Mouse (Mus musculus) embryonic facial prominence, embryonic 13.5 days (tissue): ENCODE measurements around the gene Olfr455. TPM values are rescaled to one million over a fixed set of nuclear protein-coding genes. Genes with fewer than 3 reads are reported as not detected.
A peak's percentile ranks its signal among the peaks of the same experiment; 100 is the strongest.

ENCODE experiments used
- ATAC-seq: fragments of 200-750 bp; cut with Nextera tagmentation; 2 replicates; pipeline ENCODE4 v1.8.0; 2017; ENCODE audit warnings: low read depth; ENCODE audit not compliant: insufficient number of reproducible peaks, insufficient read depth, low FRiP score, low TSS enrichment
- H3K27ac ChIP-seq: fragments of 300-500 bp; sonication (generic); 2 replicates; pipeline ENCODE4 v1.5.1; 2015; ENCODE audit warnings: moderate library complexity, mild to moderate bottlenecking, inconsistent platforms
- H3K27me3 ChIP-seq: fragments of 300-500 bp; sonication (generic); 2 replicates; pipeline ENCODE4 v1.6.1; 2015; ENCODE audit warnings: mild to moderate bottlenecking, inconsistent platforms
- H3K36me3 ChIP-seq: fragments of 300-500 bp; sonication (generic); 2 replicates; pipeline ENCODE4 v1.6.1; 2015; ENCODE audit warnings: mild to moderate bottlenecking, inconsistent platforms
- H3K4me1 ChIP-seq: fragments of 300-500 bp; sonication (generic); 2 replicates; pipeline ENCODE4 v1.6.1; 2015; ENCODE audit warnings: inconsistent platforms
- H3K4me2 ChIP-seq: fragments of 300-500 bp; sonication (generic); 2 replicates; pipeline ENCODE4 v1.6.1; 2015; ENCODE audit warnings: moderate library complexity, mild to moderate bottlenecking, inconsistent platforms
- H3K4me3 ChIP-seq: fragments of 300-500 bp; sonication (generic); 2 replicates; pipeline ENCODE4 v1.5.1; 2015; ENCODE audit warnings: mild to moderate bottlenecking, inconsistent platforms
- H3K9ac ChIP-seq: fragments of 300-500 bp; sonication (generic); 2 replicates; pipeline ENCODE4 v1.6.1; 2015; ENCODE audit warnings: mild to moderate bottlenecking, inconsistent platforms
- H3K9me3 ChIP-seq: fragments of 300-500 bp; sonication (generic); 2 replicates; pipeline ENCODE4 v1.6.1; 2016; ENCODE audit warnings: inconsistent platforms
- WGBS: fragments of 180-500 bp; shearing (Covaris S2); methylation state at CpG from one replicate; pipeline ENCODE4 v1.1.7; 2015; ENCODE audit warnings: mixed read lengths; 5-methylcytosine and 5-hydroxymethylcytosine counted together
- polyA plus RNA-seq: library from polyadenylated mRNA; unstranded; fragments of >200 nt; fragmentation: Nextera tagmentation; extraction: Ambion mirVana; gene quantifications from 2 replicates; pipeline ENCODE4 v1.2.1, GENCODE M21; 2015

Olfr455 gene
- polyA plus RNA-seq, 1 experiment from 2014 or later = not detected

GRCm38 (mm10) chr6:42558641-42559040, 11.3 kb upstream of the Olfr455 start:
- Histone ChIP-seq H3K27me3 (no peaks in the 10 kb centered on the region), H3K36me3 (no peaks in the 10 kb centered on the region), H3K9me3 (no peaks in the 10 kb centered on the region), H3K4me3 (no peak overlapping the region), H3K4me1 (no peaks in the 10 kb centered on the region), H3K4me2 (no peak overlapping the region), H3K9ac (no peak overlapping the region), H3K27ac (no peak overlapping the region)
- ATAC-seq = no peak
- WGBS = 96% methylated on average over 14 of the region's 14 CpGs

- Histone ChIP-seq H3K27ac (no peak overlapping the region), H3K4me3 (no peak overlapping the region), H3K27me3 (no peaks in the 10 kb centered on the region), H3K9me3 (no peaks in the 10 kb centered on the region), H3K4me1 (0 out of 2 replicates have a peak, but pooled peaks cover 6% of the 10 kb centered on the region), H3K9ac (no peak overlapping the region), H3K4me2 (no peak overlapping the region), H3K36me3 (no peaks in the 10 kb centered on the region)
- 93% methylated on average over 2 of the region's 2 CpGs for WGBS
- ATAC-seq = no peak
Measured at GRCm38 (mm10) chr6:42546180-42546579, 1.2 kb downstream of the Olfr455 start.

- H3K4me1 ChIP-seq = peaks cover 9% of the 10 kb centered on the region; the same call in 1 of the 2 replicates
- H3K4me2 ChIP-seq = no peak overlapping the region
- no peak overlapping the region for H3K9ac ChIP-seq
- 49% methylated on average over 2 of the region's 2 CpGs for WGBS
- no peak overlapping the region for H3K27ac ChIP-seq
- H3K36me3 ChIP-seq = no peaks in the 10 kb centered on the region
- no peak for ATAC-seq
- H3K27me3 ChIP-seq = no peaks in the 10 kb centered on the region
- no peaks in the 10 kb centered on the region for H3K9me3 ChIP-seq
- no peak overlapping the region for H3K4me3 ChIP-seq
Measured at GRCm38 (mm10) chr6:42545451-42545885, 1.9 kb downstream of the Olfr455 start.

GRCm38 (mm10) chr6:42544846-42545245, 2.5 kb downstream of the Olfr455 start:
- H3K27me3 ChIP-seq = no peaks in the 10 kb centered on the region
- WGBS = 53% methylated on average over 1 of the region's 1 CpGs
- no peak overlapping the region for H3K4me3 ChIP-seq
- H3K4me2 ChIP-seq = no peak overlapping the region
- no peak overlapping the region for H3K27ac ChIP-seq
- no peaks in the 10 kb centered on the region for H3K9me3 ChIP-seq
- peaks cover 11% of the 10 kb centered on the region; the same call in 1 of the 2 replicates for H3K4me1 ChIP-seq
- ATAC-seq = no peak
- H3K9ac ChIP-seq = no peak overlapping the region
- H3K36me3 ChIP-seq = no peaks in the 10 kb centered on the region

- 41% methylated on average over 4 of the region's 4 CpGs for WGBS
- Histone ChIP-seq H3K27me3 (no peaks in the 10 kb centered on the region), H3K9ac (no peak overlapping the region), H3K9me3 (no peaks in the 10 kb centered on the region), H3K36me3 (no peaks in the 10 kb centered on the region), H3K4me2 (no peak overlapping the region), H3K27ac (peak overlapping the region; percentile 29; the same call in 1 of the 2 replicates), H3K4me1 (peaks cover 11% of the 10 kb centered on the region; the same call in 1 of the 2 replicates), H3K4me3 (no peak overlapping the region)
- no peak for ATAC-seq
Measured at GRCm38 (mm10) chr6:42542036-42543031, 5.1 kb downstream of the Olfr455 start.

GRCm38 (mm10) chr6:42540681-42541080, 6.7 kb downstream of the Olfr455 start:
- Histone ChIP-seq H3K27ac (no peak overlapping the region), H3K4me2 (no peak overlapping the region), H3K4me1 (peaks cover 11% of the 10 kb centered on the region; the same call in 1 of the 2 replicates), H3K4me3 (no peak overlapping the region), H3K36me3 (no peaks in the 10 kb centered on the region), H3K27me3 (no peaks in the 10 kb centered on the region), H3K9me3 (no peaks in the 10 kb centered on the region), H3K9ac (no peak overlapping the region)
- 21% methylated on average over 1 of the region's 1 CpGs for WGBS
- ATAC-seq = no peak

GRCm38 (mm10) chr6:42539711-42540110, 7.7 kb downstream of the Olfr455 start:
- Histone ChIP-seq H3K4me1 (peaks cover 11% of the 10 kb centered on the region; the same call in 1 of the 2 replicates), H3K9me3 (no peaks in the 10 kb centered on the region), H3K4me2 (no peak overlapping the region), H3K36me3 (no peaks in the 10 kb centered on the region), H3K9ac (no peak overlapping the region), H3K4me3 (no peak overlapping the region), H3K27me3 (no peaks in the 10 kb centered on the region), H3K27ac (no peak overlapping the region)
- ATAC-seq = no peak
- 74% methylated on average over 1 of the region's 1 CpGs for WGBS

GRCm38 (mm10) chr6:42513461-42513860, 33.9 kb downstream of the Olfr455 start:
- Histone ChIP-seq H3K4me1 (no peaks in the 10 kb centered on the region), H3K4me3 (no peak overlapping the region), H3K27ac (no peak overlapping the region), H3K36me3 (no peaks in the 10 kb centered on the region), H3K27me3 (no peaks in the 10 kb centered on the region), H3K4me2 (no peak overlapping the region), H3K9me3 (no peaks in the 10 kb centered on the region), H3K9ac (no peak overlapping the region)
- WGBS = 71% methylated on average over 1 of the region's 1 CpGs
- no peak for ATAC-seq

GRCm38 (mm10) chr6:42509311-42509710, 38.1 kb downstream of the Olfr455 start:
- Histone ChIP-seq H3K27ac (no peak overlapping the region), H3K36me3 (no peaks in the 10 kb centered on the region), H3K27me3 (no peaks in the 10 kb centered on the region), H3K4me3 (no peak overlapping the region), H3K4me2 (no peak overlapping the region), H3K9ac (no peak overlapping the region), H3K9me3 (no peaks in the 10 kb centered on the region), H3K4me1 (no peaks in the 10 kb centered on the region)
- ATAC-seq = no peak

GRCm38 (mm10) chr6:42503478-42503877, 43.9 kb downstream of the Olfr455 start:
- 88% methylated on average over 2 of the region's 2 CpGs for WGBS
- no peaks in the 10 kb centered on the region for H3K4me1 ChIP-seq
- no peaks in the 10 kb centered on the region for H3K36me3 ChIP-seq
- H3K27me3 ChIP-seq = no peaks in the 10 kb centered on the region
- H3K9ac ChIP-seq = no peak overlapping the region
- H3K9me3 ChIP-seq = no peaks in the 10 kb centered on the region
- no peak overlapping the region for H3K4me2 ChIP-seq
- no peak overlapping the region for H3K27ac ChIP-seq
- ATAC-seq = no peak
- H3K4me3 ChIP-seq = no peak overlapping the region

GRCm38 (mm10) chr6:42489731-42490130, 57.7 kb downstream of the Olfr455 start:
- WGBS = 73% methylated on average over 1 of the region's 1 CpGs
- H3K27me3 ChIP-seq = no peaks in the 10 kb centered on the region
- no peak overlapping the region for H3K4me2 ChIP-seq
- ATAC-seq = no peak
- H3K9me3 ChIP-seq = no peaks in the 10 kb centered on the region
- no peaks in the 10 kb centered on the region for H3K36me3 ChIP-seq
- no peak overlapping the region for H3K9ac ChIP-seq
- H3K4me1 ChIP-seq = no peaks in the 10 kb centered on the region
- no peak overlapping the region for H3K4me3 ChIP-seq
- H3K27ac ChIP-seq = no peak overlapping the region

- 87% methylated on average over 1 of the region's 1 CpGs for WGBS
- no peak for ATAC-seq
- no peaks in the 10 kb centered on the region for H3K27me3 ChIP-seq
- no peaks in the 10 kb centered on the region for H3K4me1 ChIP-seq
- H3K36me3 ChIP-seq = no peaks in the 10 kb centered on the region
- no peaks in the 10 kb centered on the region for H3K9me3 ChIP-seq
- no peak within 1 kb of the TSS for H3K4me2 ChIP-seq
- H3K27ac ChIP-seq = no peak within 1 kb of the TSS
- H3K4me3 ChIP-seq = no peak within 1 kb of the TSS
- no peak within 1 kb of the TSS for H3K9ac ChIP-seq
Measured at GRCm38 (mm10) chr6:42487114-42487513, 60.3 kb downstream of the Olfr455 start, which contains the start of gene Olfr456. TSS of gene Olfr456 (minus strand) at chr6:42487214.
